Mouse (Mus musculus) heart, embryonic 12.5 days (tissue): Measurements from ENCODE around the gene Rps10. TPM values are rescaled to one million over a fixed set of nuclear protein-coding genes. Genes with fewer than 3 reads are reported as not detected.
"Not testable (repeated sequence)": the region's sequence is repeated elsewhere in the genome, so short reads cannot be mapped to it uniquely, and the experiment has no call there.

Source experiments
- ATAC-seq: fragments of 200-750 bp; cut with Nextera tagmentation; 2 replicates; pipeline ENCODE4 v1.8.0; 2017; ENCODE audit warnings: moderate TSS enrichment, moderate library complexity; ENCODE audit not compliant: insufficient number of reproducible peaks, low FRiP score
- H3K27ac ChIP-seq: fragments of 300-500 bp; sonication (generic); 2 replicates; pipeline ENCODE4 v1.5.1; 2016; ENCODE audit warnings: mild to moderate bottlenecking, moderate library complexity; ENCODE audit not compliant: poor library complexity, severe bottlenecking
- H3K27me3 ChIP-seq: fragments of 300-500 bp; sonication (generic); replicated peaks from 2 replicates; pipeline ENCODE4 v1.6.1; 2016; ENCODE audit warnings: mild to moderate bottlenecking, moderate library complexity
- H3K36me3 ChIP-seq: fragments of 300-500 bp; sonication (generic); 2 replicates; pipeline ENCODE4 v1.6.1; 2016; ENCODE audit warnings: mild to moderate bottlenecking, moderate library complexity
- H3K4me1 ChIP-seq: fragments of 300-500 bp; sonication (generic); replicated peaks from 2 replicates; pipeline ENCODE4 v1.6.1; 2016; ENCODE audit warnings: mild to moderate bottlenecking
- H3K4me2 ChIP-seq: fragments of 300-500 bp; sonication (generic); 2 replicates; pipeline ENCODE4 v1.6.1; 2016; ENCODE audit warnings: mild to moderate bottlenecking, moderate library complexity
- H3K4me3 ChIP-seq: fragments of 300-500 bp; sonication (generic); 2 replicates; pipeline ENCODE4 v1.5.1; 2016; ENCODE audit warnings: mild to moderate bottlenecking
- H3K9ac ChIP-seq: fragments of 300-500 bp; sonication (generic); 2 replicates; pipeline ENCODE4 v1.6.1; 2016; ENCODE audit warnings: mild to moderate bottlenecking, moderate library complexity
- H3K9me3 ChIP-seq: fragments of 300-500 bp; sonication (generic); replicated peaks from 2 replicates; pipeline ENCODE4 v1.6.1; 2016; ENCODE audit warnings: mild to moderate bottlenecking, moderate library complexity
- WGBS: fragments of 180-500 bp; shearing (Covaris S2); methylation state at CpG from one replicate; pipeline ENCODE4 v1.1.7; 2016; 5-methylcytosine and 5-hydroxymethylcytosine counted together
- polyA plus RNA-seq: library from polyadenylated mRNA; unstranded; fragments of >200 nt; fragmentation: Nextera tagmentation; extraction: Ambion mirVana; gene quantifications from 2 replicates; pipeline ENCODE4 v1.2.1, GENCODE M21; 2016

Rps10 gene
- polyA plus RNA-seq, 1 experiment from 2014 or later, result 625 TPM

DNA sequence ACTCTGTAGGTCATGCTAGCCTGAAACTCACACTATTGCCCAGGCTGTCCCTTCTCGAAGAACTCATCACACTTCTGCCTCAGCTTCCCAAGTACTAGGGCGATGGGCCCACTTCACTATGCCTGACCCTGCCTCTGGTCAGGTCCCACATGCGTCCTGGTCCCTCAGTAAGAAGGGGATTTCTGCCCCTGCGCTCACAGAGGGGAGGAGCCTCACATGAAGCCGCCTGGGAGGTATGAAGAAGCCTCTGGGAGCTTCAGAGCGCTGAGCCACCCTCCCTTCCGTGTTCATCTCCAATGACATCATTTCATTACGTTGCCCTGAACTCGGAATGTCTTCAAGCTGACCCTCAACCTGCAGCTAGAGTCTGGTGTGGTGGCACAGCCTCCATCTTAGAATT is 7.3 kb upstream of the Rps10 start:
- H3K4me2 ChIP-seq, result no peak overlapping the region
- WGBS, result 78% methylated on average over 9 of the region's 9 CpGs
- H3K36me3 ChIP-seq, result no peaks in the 10 kb centered on the region
- no peak overlapping the region for H3K9ac ChIP-seq
- H3K4me3 ChIP-seq, result no peak overlapping the region
- H3K4me1 ChIP-seq, result peaks cover 10% of the 10 kb centered on the region
- no peak for ATAC-seq
- no peak overlapping the region for H3K27ac ChIP-seq
- H3K9me3 ChIP-seq, result 0 out of 2 replicates have a peak, but pooled peaks cover 4% of the 10 kb centered on the region
- no peaks in the 10 kb centered on the region for H3K27me3 ChIP-seq

DNA sequence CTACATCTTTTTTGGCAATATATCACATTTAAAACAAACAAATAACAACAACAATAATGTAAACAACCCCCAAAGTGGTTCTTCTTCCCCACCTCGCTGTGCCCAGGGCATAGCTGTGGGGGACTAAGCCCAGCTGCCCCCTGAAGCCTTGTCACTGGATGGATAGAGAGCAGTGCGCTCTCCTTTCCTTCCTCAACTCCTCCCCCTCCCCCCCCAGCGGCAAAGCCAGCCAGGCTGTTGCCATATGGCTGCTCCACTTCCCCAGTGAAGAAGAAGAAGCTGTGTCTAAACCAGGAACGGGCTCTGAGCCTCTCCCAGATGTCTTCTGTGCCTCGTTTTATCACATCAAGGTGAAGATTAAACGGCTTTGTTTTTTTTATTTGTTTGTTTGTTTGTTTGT is 6.6 kb upstream of the Rps10 start:
- Histone ChIP-seq H3K36me3 (no peaks in the 10 kb centered on the region), H3K4me1 (peaks cover 10% of the 10 kb centered on the region), H3K4me2 (no peak overlapping the region), H3K27me3 (no peaks in the 10 kb centered on the region), H3K4me3 (no peak overlapping the region), H3K9ac (no peak overlapping the region), H3K9me3 (0 out of 2 replicates have a peak, but pooled peaks cover 4% of the 10 kb centered on the region), H3K27ac (no peak overlapping the region)
- no peak for ATAC-seq
- WGBS, result 35% methylated on average over 6 of the region's 6 CpGs

DNA sequence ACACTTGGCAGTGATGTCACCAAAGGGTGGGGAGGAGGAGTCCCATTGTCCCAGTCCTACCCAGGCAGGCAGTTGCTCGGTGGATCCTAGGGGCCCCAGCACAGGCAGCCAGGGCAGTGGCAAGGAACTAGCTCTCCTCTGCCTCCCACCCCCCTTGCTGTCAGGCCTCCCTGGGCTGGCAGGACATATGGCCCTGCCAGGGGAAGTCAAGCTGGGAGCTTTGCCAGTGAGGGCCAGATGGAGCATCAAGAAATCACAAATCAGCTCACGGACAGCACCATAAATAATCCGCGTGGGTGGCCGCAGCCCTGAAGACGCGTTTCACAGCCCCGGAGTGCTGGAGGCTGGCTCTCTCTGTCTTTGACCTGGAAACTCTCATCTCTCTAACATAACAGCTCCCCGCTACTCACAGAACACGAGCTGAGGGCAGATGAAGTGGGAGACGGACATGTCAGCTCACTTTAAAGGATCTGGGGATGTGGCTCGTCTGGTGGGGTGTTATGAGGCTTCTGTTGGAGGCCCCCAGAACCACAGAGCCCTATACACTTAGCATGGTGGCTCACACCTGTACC is 6.1 kb upstream of the Rps10 start:
- H3K9ac ChIP-seq, result peak overlapping the region; percentile 56; the same call in 1 of the 2 replicates
- H3K27me3 ChIP-seq, result no peaks in the 10 kb centered on the region
- peaks cover 10% of the 10 kb centered on the region for H3K4me1 ChIP-seq
- ATAC-seq, result no peak
- no peak overlapping the region for H3K27ac ChIP-seq
- peak overlapping the region; percentile 22 for H3K4me2 ChIP-seq
- 0 out of 2 replicates have a peak, but pooled peaks cover 4% of the 10 kb centered on the region for H3K9me3 ChIP-seq
- H3K36me3 ChIP-seq, result no peaks in the 10 kb centered on the region
- no peak overlapping the region for H3K4me3 ChIP-seq
- 14% methylated on average over 12 of the region's 12 CpGs for WGBS

DNA sequence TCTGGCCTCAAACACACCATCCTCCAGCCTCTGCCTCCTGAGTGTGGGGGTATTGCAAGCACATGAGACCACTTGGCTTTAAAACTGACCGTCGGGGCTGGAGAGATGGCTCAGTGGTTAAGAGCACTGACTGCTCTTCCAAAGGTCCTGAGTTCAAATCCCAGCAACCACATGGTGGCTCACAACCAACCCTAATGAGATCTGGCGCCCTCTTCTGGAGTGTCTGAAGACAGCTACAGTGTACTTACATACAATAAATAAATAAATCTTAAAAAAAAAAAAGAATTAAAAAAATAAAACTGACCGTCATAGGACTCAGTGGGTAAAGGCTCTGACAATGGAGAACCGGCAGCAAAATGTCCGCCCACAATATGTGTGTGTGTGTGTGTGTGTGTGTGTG is 3.4 kb upstream of the Rps10 start:
- H3K4me3 ChIP-seq, H3K9me3 ChIP-seq, H3K9ac ChIP-seq, ATAC-seq, H3K36me3 ChIP-seq, H3K27ac ChIP-seq, H3K4me2 ChIP-seq, H3K27me3 ChIP-seq: not testable (repeated sequence)
- WGBS, result 85% methylated on average over 6 of the region's 6 CpGs
- H3K4me1 ChIP-seq, result peaks cover 27% of the 10 kb centered on the region

DNA sequence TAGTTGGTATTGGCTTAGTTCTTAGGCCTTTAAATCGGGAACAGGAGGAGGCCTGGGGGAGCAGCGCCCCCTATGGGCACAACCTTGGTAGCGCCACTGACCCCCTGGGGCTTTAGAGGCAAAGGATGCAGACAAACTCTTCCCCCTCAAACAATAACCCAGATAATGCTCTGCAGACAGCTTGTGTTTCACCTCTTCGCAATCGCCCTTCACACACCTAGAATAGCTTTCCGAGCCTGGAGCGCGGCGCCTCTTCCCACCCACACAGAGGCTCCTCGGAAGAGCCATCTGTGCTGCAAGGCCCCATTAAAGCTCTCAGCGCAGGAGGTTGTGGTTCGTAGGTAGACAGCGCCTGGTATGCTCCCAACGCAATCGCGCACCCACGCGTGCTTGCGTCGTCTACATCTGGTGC is 2.5 kb upstream of the Rps10 start:
- Histone ChIP-seq H3K4me3 (no peak overlapping the region), H3K27ac (no peak overlapping the region), H3K4me2 (no peak overlapping the region), H3K9me3 (0 out of 2 replicates have a peak, but pooled peaks cover 4% of the 10 kb centered on the region), H3K4me1 (peaks cover 30% of the 10 kb centered on the region), H3K36me3 (peaks cover under 1% of the 10 kb centered on the region; the same call in 1 of the 2 replicates), H3K27me3 (no peaks in the 10 kb centered on the region), H3K9ac (no peak overlapping the region)
- ATAC-seq, result no peak
- WGBS, result 66% methylated on average over 20 of the region's 20 CpGs

DNA sequence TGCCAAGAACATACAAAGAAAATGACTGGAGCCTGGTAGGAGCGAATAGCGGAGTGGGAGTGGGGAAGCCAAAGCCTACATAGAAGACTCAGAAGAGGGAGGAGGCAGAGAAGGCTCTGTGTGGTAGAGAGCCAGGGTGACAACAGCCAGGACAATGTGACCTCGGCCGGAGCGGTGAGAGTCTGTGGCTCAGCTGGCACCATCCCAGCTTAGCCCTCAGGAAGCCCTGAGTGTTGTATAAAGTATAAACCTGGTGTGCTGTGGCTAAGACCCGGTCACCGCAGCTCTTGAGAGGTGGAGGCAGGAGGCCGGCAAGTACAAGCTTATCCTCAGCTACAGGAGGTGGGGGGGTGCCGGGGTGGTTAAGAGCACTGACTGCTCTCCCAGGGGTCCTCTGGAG is 864 bp upstream of the Rps10 start:
- Histone ChIP-seq H3K27me3 (no peaks in the 10 kb centered on the region), H3K9me3 (no peaks in the 10 kb centered on the region), H3K9ac (0 out of 2 replicates have a peak overlapping the region, but pooled peaks have one; percentile 14), H3K4me1 (peaks cover 35% of the 10 kb centered on the region), H3K4me3 (no peak overlapping the region), H3K27ac (no peak overlapping the region), H3K4me2 (no peak overlapping the region), H3K36me3 (peaks cover 16% of the 10 kb centered on the region)
- 56% methylated on average over 9 of the region's 9 CpGs for WGBS
- ATAC-seq, result no peak

DNA sequence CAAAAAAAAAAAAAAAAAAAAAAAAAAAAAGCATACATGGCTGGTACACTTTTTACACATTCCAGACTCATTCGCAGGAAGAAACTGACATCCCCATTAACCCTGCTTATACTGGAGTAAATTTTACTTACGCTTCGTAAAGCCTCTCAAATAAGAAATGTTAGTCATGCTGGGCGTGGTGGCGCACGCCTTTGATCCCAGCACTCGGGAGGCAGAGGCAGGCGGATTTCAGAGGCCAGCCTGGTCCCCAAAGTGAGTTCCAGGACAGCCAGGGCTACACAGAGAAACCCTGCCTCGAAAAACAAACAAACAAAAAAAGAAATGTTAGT is 930 bp downstream of the Rps10 start:
- not testable (repeated sequence) for ATAC-seq, H3K9me3 ChIP-seq, H3K27me3 ChIP-seq, H3K27ac ChIP-seq
- H3K4me3 ChIP-seq, result peak overlapping the region; percentile 99
- peaks cover 41% of the 10 kb centered on the region for H3K4me1 ChIP-seq
- 37% methylated on average over 9 of the region's 9 CpGs for WGBS
- H3K9ac ChIP-seq, result peak overlapping the region; percentile 99; the same call in 1 of the 2 replicates
- peaks cover 34% of the 10 kb centered on the region for H3K36me3 ChIP-seq
- peak overlapping the region; percentile 96 for H3K4me2 ChIP-seq

DNA sequence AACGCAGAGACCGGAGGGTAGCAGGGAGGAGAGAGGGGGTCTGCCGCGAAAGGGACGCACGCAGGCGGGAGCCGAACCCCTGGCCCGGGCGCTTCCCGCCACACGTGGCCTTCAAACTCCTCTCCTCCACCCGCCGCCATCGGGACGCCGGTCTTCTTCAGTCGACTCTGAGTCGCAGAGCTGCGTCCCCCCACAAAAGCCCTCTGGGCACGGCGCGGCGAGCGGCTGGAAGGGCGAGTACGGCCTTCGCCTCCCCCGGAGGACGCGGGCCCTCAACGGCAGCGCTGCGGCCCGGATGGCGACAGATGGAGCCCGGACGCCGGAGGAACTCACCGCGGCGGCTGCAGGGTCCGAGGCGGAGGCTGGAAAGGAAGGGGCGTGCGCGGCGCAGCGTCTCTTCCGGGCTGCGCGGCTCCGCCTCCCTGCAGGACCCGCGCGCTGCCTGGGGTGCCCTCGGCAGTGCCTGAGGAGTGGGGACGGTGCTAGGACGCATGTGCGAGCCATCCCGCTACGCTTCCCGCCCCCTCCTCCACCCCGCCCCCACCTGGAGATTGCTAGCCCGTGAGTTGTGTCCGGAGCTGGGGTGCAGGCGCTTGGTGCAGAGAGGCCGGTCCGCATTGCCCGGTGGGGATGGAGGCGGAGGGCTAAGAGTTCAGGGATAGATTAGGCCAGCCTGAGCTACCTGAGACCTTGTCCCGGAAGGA is 1.4 kb downstream of the Rps10 start, which contains the start of gene RPS10-NUDT3:
Gene RPS10-NUDT3 (minus strand): TSS at position 352 of the 704 bp plus-strand sequence.
- Histone ChIP-seq H3K4me3 (peak within 1 kb of the TSS; percentile 99), H3K4me2 (peak within 1 kb of the TSS; percentile 96), H3K27me3 (no peaks in the 10 kb centered on the region), H3K9ac (peak within 1 kb of the TSS; percentile 99), H3K9me3 (no peaks in the 10 kb centered on the region), H3K36me3 (peaks cover 39% of the 10 kb centered on the region), H3K4me1 (peaks cover 41% of the 10 kb centered on the region), H3K27ac (peak within 1 kb of the TSS; percentile 95)
- peak; percentile 94 for ATAC-seq
- WGBS, result under 1% methylated on average over 57 of the region's 72 CpGs

DNA sequence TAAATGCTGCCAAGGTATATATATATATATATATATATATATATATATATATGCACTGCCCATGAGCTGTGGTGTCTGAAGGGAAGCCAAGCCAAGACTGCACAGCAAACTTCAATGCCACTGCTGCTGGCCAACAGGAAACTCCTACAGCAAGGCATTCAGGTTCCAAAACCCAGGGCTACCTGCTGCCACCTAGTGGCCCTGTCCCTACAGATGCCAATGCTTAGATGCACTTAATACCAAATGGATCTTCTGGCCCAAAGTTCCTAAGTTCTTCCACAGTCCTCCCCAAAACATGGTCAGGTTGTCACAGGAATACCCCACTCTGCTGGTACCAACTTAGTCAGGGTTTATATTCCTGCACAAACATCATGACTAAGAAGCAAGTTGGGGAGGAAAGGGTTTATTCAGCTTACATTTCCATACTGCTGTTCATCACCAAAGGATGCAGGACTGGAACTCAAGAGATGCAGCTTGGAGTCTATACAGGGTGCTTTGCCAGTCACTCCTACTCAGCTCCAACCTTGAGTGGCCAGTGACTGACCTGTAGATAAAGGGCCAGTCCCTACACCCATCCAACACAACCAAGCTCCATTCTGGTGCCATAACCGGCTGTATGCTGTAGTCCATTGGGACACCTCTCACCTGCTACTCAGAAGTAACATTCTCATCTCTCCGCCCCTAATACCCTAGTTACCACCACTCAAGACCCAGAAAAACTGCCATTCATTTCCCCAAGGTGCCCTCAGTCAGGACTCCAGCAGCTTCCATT is 7.0 kb downstream of the Rps10 start:
- no peak overlapping the region for H3K4me2 ChIP-seq
- H3K27me3 ChIP-seq, result no peaks in the 10 kb centered on the region
- peaks cover 30% of the 10 kb centered on the region for H3K4me1 ChIP-seq
- H3K36me3 ChIP-seq, result peaks cover 44% of the 10 kb centered on the region
- no peak overlapping the region for H3K4me3 ChIP-seq
- 68% methylated on average over 2 of the region's 2 CpGs for WGBS
- H3K9ac ChIP-seq, result no peak overlapping the region
- H3K27ac ChIP-seq, result no peak overlapping the region
- no peaks in the 10 kb centered on the region for H3K9me3 ChIP-seq
- ATAC-seq, result no peak

DNA sequence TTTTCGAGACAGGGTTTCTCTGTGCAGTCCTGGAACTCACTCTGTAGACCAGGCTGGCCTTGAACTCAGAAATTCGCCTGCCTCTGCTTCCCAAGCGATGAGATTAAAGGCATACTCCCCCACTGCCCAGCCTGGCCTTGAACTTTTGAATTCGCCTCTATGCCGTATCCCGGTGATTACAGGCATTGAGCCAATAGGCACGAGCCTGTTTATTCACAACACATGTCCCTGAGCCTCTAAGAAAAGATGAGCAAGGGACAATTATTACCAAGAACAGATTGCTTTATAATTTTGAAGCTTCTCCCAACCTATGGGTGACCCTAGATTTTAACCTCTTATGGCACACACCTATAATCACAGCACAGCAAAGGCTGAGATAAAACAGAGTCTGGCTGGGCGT is 8.1 kb downstream of the Rps10 start:
- ATAC-seq, result no peak
- H3K4me2 ChIP-seq, result no peak overlapping the region
- H3K36me3 ChIP-seq, result peaks cover 38% of the 10 kb centered on the region
- WGBS, result 91% methylated on average over 8 of the region's 8 CpGs
- peaks cover 28% of the 10 kb centered on the region for H3K4me1 ChIP-seq
- no peak overlapping the region for H3K9ac ChIP-seq
- no peak overlapping the region for H3K4me3 ChIP-seq
- no peaks in the 10 kb centered on the region for H3K27me3 ChIP-seq
- no peak overlapping the region for H3K27ac ChIP-seq
- no peaks in the 10 kb centered on the region for H3K9me3 ChIP-seq

DNA sequence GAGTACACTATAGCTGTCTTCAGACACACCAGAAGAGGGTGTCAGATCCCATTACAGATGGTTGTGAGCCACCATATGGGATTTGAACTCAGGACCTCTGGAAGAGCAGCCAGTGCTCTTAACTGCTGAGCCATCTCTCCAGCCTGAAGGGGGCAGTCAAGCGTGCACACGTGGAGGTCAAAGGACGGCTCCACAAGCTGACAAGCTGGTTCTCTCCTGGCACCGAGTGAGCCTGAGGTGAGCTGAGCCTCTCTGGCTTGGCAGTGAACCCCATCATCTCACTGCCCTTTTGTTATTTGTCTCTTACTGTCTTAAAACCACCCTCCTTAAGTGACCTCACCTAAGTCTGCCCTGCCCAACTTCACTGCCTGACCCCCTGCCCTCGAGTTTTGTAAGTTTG is 9.0 kb downstream of the Rps10 start:
- Histone ChIP-seq H3K9ac (no peak overlapping the region), H3K4me1 (peaks cover 19% of the 10 kb centered on the region), H3K9me3 (no peaks in the 10 kb centered on the region), H3K4me3 (no peak overlapping the region), H3K27me3 (no peaks in the 10 kb centered on the region), H3K27ac (no peak overlapping the region), H3K4me2 (no peak overlapping the region), H3K36me3 (peaks cover 29% of the 10 kb centered on the region)
- WGBS, result 48% methylated on average over 5 of the region's 5 CpGs
- no peak for ATAC-seq
